Mouse (Mus musculus) forebrain, embryonic 11.5 days (tissue): ENCODE results near the gene Tnip1. TPM values are rescaled to one million over a fixed set of nuclear protein-coding genes. Genes with fewer than 3 reads are reported as not detected.
A peak's percentile ranks its signal among the peaks of the same experiment; 100 is the strongest.

Experiments
- ATAC-seq: fragments of 200-750 bp; cut with Nextera tagmentation; replicated peaks from 2 replicates; pipeline ENCODE4 v1.8.0; 2017; ENCODE audit warnings: moderate TSS enrichment; ENCODE audit not compliant: low FRiP score
- DNase-seq: peaks from one replicate; pipeline ENCODE4 v3.0.0-alpha.2; 2017; ENCODE audit warnings: low spot score
- H3K27ac ChIP-seq: fragments of 300-500 bp; sonication (generic); 2 replicates; pipeline ENCODE4 v1.5.1; 2014; ENCODE audit warnings: low read depth, low read length
- H3K27me3 ChIP-seq: fragments of 300-500 bp; sonication (generic); 2 replicates; pipeline ENCODE4 v1.6.1; 2014; ENCODE audit warnings: mild to moderate bottlenecking, low read length, mixed read lengths; ENCODE audit not compliant: control insufficient read depth, insufficient read depth
- H3K36me3 ChIP-seq: fragments of 300-500 bp; sonication (generic); 2 replicates; pipeline ENCODE4 v1.6.1; 2014; ENCODE audit warnings: mild to moderate bottlenecking, low read length, moderate library complexity, mixed read lengths; ENCODE audit not compliant: control insufficient read depth, insufficient read depth
- H3K4me1 ChIP-seq: fragments of 300-500 bp; sonication (generic); replicated peaks from 2 replicates; pipeline ENCODE4 v1.6.1; 2014; ENCODE audit warnings: low read length, mixed read lengths; ENCODE audit not compliant: control insufficient read depth, insufficient read depth
- H3K4me2 ChIP-seq: fragments of 300-500 bp; sonication (generic); 2 replicates; pipeline ENCODE4 v1.6.1; 2014; ENCODE audit warnings: low read depth, mild to moderate bottlenecking, low read length, moderate library complexity, mixed read lengths; ENCODE audit not compliant: severe bottlenecking
- H3K4me3 ChIP-seq: fragments of 300-500 bp; sonication (generic); 2 replicates; pipeline ENCODE4 v1.5.1; 2014; ENCODE audit warnings: low read depth, low read length
- H3K9ac ChIP-seq: fragments of 300-500 bp; sonication (generic); 2 replicates; pipeline ENCODE4 v1.6.1; 2014; ENCODE audit warnings: low read length
- H3K9me3 ChIP-seq: fragments of 300-500 bp; sonication (generic); 2 replicates; pipeline ENCODE4 v1.6.1; 2016; ENCODE audit warnings: low read length, mixed read lengths; ENCODE audit not compliant: control insufficient read depth
- WGBS: fragments of 180-500 bp; shearing (Covaris S2); extraction: QIAGEN DNeasy Blood & Tissue Kit; methylation state at CpG from one replicate; pipeline ENCODE4 v1.1.7; 2014; 5-methylcytosine and 5-hydroxymethylcytosine counted together
- polyA plus RNA-seq: library from polyadenylated mRNA; unstranded; fragments of >200 nt; fragmentation: Nextera tagmentation; extraction: Ambion mirVana; gene quantifications from 2 replicates; pipeline ENCODE4 v1.2.1, GENCODE M21; 2014

Tnip1 gene
- polyA plus RNA-seq, 1 experiment from 2014 or later: 10.3 TPM

DNA sequence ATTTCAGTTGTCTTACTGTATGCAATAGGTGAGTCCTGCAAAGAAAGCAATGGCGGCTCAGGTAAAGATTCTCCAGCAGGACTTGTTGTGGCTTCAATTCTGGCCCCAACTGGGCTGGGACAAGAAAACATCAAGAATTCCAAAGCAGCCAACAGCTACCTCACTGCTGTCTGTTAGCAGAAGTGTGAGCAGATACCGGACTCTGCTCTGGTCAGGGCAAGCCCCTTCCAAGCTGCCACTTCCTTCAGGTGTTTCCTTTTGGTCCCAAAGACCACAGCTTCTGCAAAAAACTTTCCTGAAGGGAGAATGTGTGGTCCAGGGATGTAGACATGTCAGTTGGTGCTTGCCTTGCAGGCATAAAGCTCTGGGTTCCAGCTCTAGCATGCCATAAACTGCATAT, 13.0 kb upstream of the Tnip1 start:
- Histone ChIP-seq H3K4me3 (no peak overlapping the region), H3K4me1 (no peaks in the 10 kb centered on the region), H3K9ac (no peak overlapping the region), H3K27me3 (no peaks in the 10 kb centered on the region), H3K36me3 (no peaks in the 10 kb centered on the region), H3K4me2 (no peak overlapping the region), H3K9me3 (no peaks in the 10 kb centered on the region), H3K27ac (no peak overlapping the region)
- DNase-seq (no peak), ATAC-seq (no peak)
- 88% methylated on average over 2 of the region's 2 CpGs for WGBS

GRCm38 (mm10) chr11:54975340-54975739, 12.6 kb upstream of the Tnip1 start:
- Histone ChIP-seq H3K9ac (no peak overlapping the region), H3K4me1 (no peaks in the 10 kb centered on the region)

GRCm38 (mm10) chr11:54974639-54975038, 11.9 kb upstream of the Tnip1 start:
- DNase-seq (no peak), ATAC-seq (no peak)
- 92% methylated on average over 4 of the region's 4 CpGs for WGBS
- Histone ChIP-seq H3K4me1 (no peaks in the 10 kb centered on the region), H3K9ac (no peak overlapping the region), H3K4me3 (no peak overlapping the region), H3K9me3 (no peaks in the 10 kb centered on the region), H3K36me3 (no peaks in the 10 kb centered on the region), H3K4me2 (no peak overlapping the region), H3K27ac (no peak overlapping the region), H3K27me3 (no peaks in the 10 kb centered on the region)

More at GRCm38 (mm10) chr11:54975340-54975739, 12.6 kb upstream of the Tnip1 start:
- H3K27ac ChIP-seq: no peak overlapping the region
- no peaks in the 10 kb centered on the region for H3K27me3 ChIP-seq
- ATAC-seq (no peak), DNase-seq (no peak)
- H3K36me3 ChIP-seq: no peaks in the 10 kb centered on the region
- WGBS: 90% methylated on average over 5 of the region's 5 CpGs
- no peak overlapping the region for H3K4me2 ChIP-seq
- H3K4me3 ChIP-seq: no peak overlapping the region
- H3K9me3 ChIP-seq: no peaks in the 10 kb centered on the region

DNA sequence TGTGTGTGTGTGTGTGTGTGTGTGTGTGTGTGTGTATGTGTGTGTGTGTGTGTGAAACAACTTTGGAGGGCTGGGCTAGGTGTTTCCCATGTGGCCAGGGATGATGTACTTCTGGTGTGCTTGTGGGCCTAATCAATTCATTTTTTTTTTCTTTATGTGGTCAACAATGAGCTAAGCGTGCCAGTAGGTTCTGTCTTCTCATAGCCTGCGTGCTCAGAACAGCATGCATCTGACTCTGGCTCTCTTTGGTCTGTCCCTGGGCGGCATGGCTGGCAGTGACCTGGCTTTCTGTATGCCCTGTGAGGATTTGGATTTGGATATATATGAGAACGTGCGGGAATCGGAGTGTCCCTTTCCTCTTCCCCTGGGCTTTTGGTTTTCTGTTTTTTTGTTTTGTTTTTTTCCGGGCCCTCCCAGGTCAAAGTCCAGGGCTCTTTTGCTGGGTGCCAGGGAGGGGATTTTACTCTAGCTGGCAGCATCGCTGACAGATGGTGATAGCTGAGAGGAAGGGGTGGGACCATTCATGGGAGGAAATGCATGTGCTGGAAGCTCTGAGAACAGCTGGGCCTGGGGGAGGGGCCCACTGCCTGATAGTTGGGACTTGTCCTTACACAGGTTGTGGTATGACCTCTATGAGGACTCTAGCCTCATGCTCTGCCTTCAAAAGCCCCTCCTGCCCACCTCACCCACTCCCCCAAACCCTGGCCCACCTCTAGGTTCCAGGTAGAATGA, 10.9 kb upstream of the Tnip1 start:
- DNase-seq (no peak), ATAC-seq (0 out of 2 replicates have a peak, but pooled peaks have one; percentile 30)
- Histone ChIP-seq H3K9ac (no peak overlapping the region), H3K27ac (no peak overlapping the region), H3K4me1 (no peaks in the 10 kb centered on the region), H3K4me3 (no peak overlapping the region), H3K9me3 (no peaks in the 10 kb centered on the region), H3K27me3 (no peaks in the 10 kb centered on the region), H3K36me3 (no peaks in the 10 kb centered on the region), H3K4me2 (no peak overlapping the region)
- WGBS: 65% methylated on average over 8 of the region's 8 CpGs

- Histone ChIP-seq H3K9me3 (no peaks in the 10 kb centered on the region), H3K9ac (no peak overlapping the region), H3K27ac (no peak overlapping the region), H3K4me1 (no peaks in the 10 kb centered on the region), H3K4me2 (no peak overlapping the region), H3K27me3 (no peaks in the 10 kb centered on the region), H3K4me3 (no peak overlapping the region), H3K36me3 (no peaks in the 10 kb centered on the region)
- DNase-seq (no peak), ATAC-seq (no peak)
- 82% methylated on average over 4 of the region's 6 CpGs for WGBS
Measured at GRCm38 (mm10) chr11:54972789-54973188, 10.1 kb upstream of the Tnip1 start.

- Histone ChIP-seq H3K27ac (no peak overlapping the region), H3K4me3 (no peak overlapping the region), H3K9me3 (no peaks in the 10 kb centered on the region), H3K27me3 (no peaks in the 10 kb centered on the region), H3K36me3 (no peaks in the 10 kb centered on the region), H3K4me1 (no peaks in the 10 kb centered on the region), H3K9ac (no peak overlapping the region), H3K4me2 (no peak overlapping the region)
- no peak for DNase-seq
- WGBS: 81% methylated on average over 4 of the region's 4 CpGs
- ATAC-seq: no peak
Measured at GRCm38 (mm10) chr11:54972049-54972723, 9.5 kb upstream of the Tnip1 start.

DNA sequence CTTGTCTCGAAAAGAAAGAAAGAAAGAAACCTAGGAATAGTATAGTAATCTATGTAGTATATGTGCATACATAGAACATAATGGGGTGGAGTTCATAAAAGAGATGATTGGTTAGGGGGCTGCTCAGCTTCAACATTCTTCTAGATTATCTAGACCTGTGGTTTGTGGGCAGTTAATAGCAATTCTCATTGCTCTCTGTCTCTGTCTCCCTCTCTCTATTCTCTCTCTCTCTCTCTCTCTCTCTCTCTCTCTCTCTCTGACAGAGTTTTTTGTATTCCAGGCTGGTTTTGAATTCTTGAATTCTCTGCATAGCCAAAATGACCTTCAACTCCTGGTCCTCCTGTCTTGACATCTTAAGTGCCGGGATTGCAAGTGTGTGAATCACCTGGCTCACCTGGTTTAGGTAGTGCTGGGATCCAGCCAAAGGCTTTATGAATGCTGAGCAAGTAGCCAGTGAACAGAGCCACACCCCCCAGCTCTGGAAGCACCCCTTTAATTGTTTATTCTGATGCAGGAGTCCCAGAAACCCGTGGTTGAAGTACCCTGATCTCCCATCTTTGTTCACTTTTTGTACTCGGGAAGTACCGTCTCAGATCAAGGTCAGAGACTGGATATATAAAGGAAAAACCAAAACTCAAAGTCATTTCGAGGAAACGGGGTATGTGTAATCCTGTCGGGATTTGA, 8.8 kb upstream of the Tnip1 start:
- Histone ChIP-seq H3K9ac (no peak overlapping the region), H3K4me3 (no peak overlapping the region), H3K27me3 (no peaks in the 10 kb centered on the region), H3K4me2 (no peak overlapping the region), H3K4me1 (no peaks in the 10 kb centered on the region), H3K27ac (no peak overlapping the region), H3K36me3 (no peaks in the 10 kb centered on the region), H3K9me3 (no peaks in the 10 kb centered on the region)
- ATAC-seq (no peak), DNase-seq (no peak)
- 81% methylated on average over 8 of the region's 8 CpGs for WGBS

DNA sequence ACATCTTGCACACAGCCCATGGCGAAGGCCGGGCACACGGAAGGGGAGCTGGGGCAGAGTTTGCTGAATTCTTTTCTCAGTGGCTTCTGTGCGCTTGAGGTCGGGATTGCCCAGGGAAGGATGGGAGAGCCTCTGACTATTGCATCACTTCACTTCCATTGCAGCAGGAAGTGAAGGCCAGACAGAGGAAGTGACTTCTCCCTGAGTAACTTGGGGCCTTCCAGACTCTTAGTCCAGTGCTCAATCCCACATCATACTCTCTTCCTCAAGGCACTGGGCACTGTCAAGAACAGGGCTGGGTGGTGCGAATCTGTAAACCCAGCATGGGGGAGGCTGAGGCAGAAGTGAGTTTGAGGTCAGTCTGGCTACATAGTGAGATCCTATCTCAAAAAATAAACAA, 2.5 kb upstream of the Tnip1 start:
- no peak overlapping the region for H3K4me2 ChIP-seq
- no peaks in the 10 kb centered on the region for H3K9me3 ChIP-seq
- H3K27me3 ChIP-seq: no peaks in the 10 kb centered on the region
- H3K36me3 ChIP-seq: no peaks in the 10 kb centered on the region
- no peak for ATAC-seq
- H3K4me3 ChIP-seq: no peak overlapping the region
- no peak overlapping the region for H3K27ac ChIP-seq
- H3K4me1 ChIP-seq: no peaks in the 10 kb centered on the region
- no peak overlapping the region for H3K9ac ChIP-seq
- 86% methylated on average over 6 of the region's 6 CpGs for WGBS
- DNase-seq: no peak
